Comparison of ENCODE assay signal across 12 mouse cellular contexts in the genomic region with DNA sequence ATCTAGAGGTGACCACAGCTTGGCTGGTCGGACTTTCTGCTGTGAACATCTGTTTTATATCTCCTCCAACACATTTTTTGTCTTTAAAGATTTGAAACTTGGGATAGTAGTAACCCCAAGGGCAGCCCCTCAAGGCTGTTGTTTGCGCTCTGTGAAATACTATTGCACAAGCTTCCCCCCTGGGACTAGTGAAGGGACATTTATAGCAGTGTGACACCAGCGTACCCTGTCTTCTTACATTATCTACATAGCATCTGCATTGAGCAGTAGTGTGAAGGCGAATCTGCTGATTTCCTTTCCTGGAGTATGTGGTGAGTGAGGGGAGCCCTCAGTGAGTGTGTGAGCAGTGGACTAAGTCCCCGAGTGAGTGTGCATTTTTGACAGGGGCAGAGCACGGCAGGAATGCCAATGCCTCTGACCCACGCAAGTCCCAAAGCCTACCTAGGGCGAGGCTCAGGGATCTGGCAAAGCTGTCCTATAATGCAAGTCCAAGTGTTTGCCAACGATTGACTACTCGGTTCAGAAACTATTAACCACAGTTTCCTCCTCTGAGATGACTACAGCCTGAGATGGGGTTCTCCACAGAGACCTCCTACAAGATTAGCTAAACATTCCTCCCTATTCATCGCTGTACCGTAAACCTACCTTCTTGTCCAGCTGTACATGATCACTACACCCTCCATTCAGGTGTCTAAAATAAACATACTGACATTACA. TPM values are rescaled to one million over a fixed set of nuclear protein-coding genes. Genes with fewer than 3 reads are reported as not detected.
DNase-seq lines count a peak whose midpoint lies in the region; ATAC-seq and TF ChIP-seq lines count a peak whose summit lies in the region.
"Had no signal": no experiment of that assay in that cellular context is flagged by ENCODE, and none has a peak within 500 bp of the region (broad histone marks: within the 10 kb centered on the region; RNA-seq: fewer than 3 reads in every experiment).

No protein-coding gene starts in this region.

- H3K36me3 ChIP-seq in kidney, embryonic 15.5 days, result no peaks in the 10 kb centered on the region
- H3K36me3 ChIP-seq in kidney, embryonic 16.5 days (ENCODE audit: insufficient read depth, low read length), result no peaks in the 10 kb centered on the region
- no peaks in the 10 kb centered on the region for H3K36me3 ChIP-seq in liver, postnatal 0 days (replicated peaks; ENCODE audit: insufficient read depth, low read length)
- H3K36me3 ChIP-seq in hindbrain, postnatal 0 days (ENCODE audit: insufficient read depth, low read length), result no peaks in the 10 kb centered on the region

- TF ChIP-seq EP300 in liver, postnatal 0 days (IDR thresholded peaks at IDR 0.05; ENCODE audit: low read depth), result no peak

- no peak overlapping the region for H3K4me3 ChIP-seq in kidney, embryonic 15.5 days (replicated peaks)
- no peak overlapping the region for H3K4me3 ChIP-seq in kidney, embryonic 16.5 days (ENCODE audit: low read length)
- no peak overlapping the region for H3K4me3 ChIP-seq in liver, postnatal 0 days (ENCODE audit: low read depth, low read length)
- no peak overlapping the region for H3K4me3 ChIP-seq in hindbrain, postnatal 0 days (ENCODE audit: low read length)

- ATAC-seq in kidney, embryonic 15.5 days (replicated peaks; ENCODE audit: low FRiP score), result no peak
- ATAC-seq in kidney, embryonic 16.5 days (ENCODE audit: low FRiP score, low TSS enrichment), result no peak
- 0 out of 2 replicates have a peak, but pooled peaks have one; percentile 12 for ATAC-seq in liver, postnatal 0 days
- ATAC-seq in megakaryocyte-erythroid progenitor cell, adult 5-6 weeks (replicated peaks; ENCODE audit: low FRiP score, low TSS enrichment, poor library complexity, severe bottlenecking), result peak; percentile 41; the same call in 1 of the 2 replicates
- ATAC-seq in hindbrain, postnatal 0 days, result no peak
- ATAC-seq: hindbrain, embryonic 16.5 days had no signal

- peaks cover 22% of the 10 kb centered on the region for H3K4me1 ChIP-seq in kidney, embryonic 15.5 days
- H3K4me1 ChIP-seq in kidney, embryonic 16.5 days (ENCODE audit: insufficient read depth, low read length), result peaks cover 13% of the 10 kb centered on the region
- no peaks in the 10 kb centered on the region; the same call in 1 of the 2 replicates for H3K4me1 ChIP-seq in liver, postnatal 0 days (ENCODE audit: insufficient read depth)
- H3K4me1 ChIP-seq in hindbrain, postnatal 0 days (ENCODE audit: insufficient read depth, low read length), result 0 out of 2 replicates have a peak, but pooled peaks cover 7% of the 10 kb centered on the region

- 0 out of 2 replicates have a peak overlapping the region, but pooled peaks have one; percentile 18 for H3K27ac ChIP-seq in kidney, embryonic 15.5 days
- H3K27ac ChIP-seq in kidney, embryonic 16.5 days (ENCODE audit: low read length), result no peak overlapping the region
- H3K27ac ChIP-seq in liver, postnatal 0 days (ENCODE audit: low read depth), result 0 out of 2 replicates have a peak overlapping the region, but pooled peaks have one; percentile 22
- no peak overlapping the region for H3K27ac ChIP-seq in hindbrain, postnatal 0 days
- H3K27ac ChIP-seq: macrophage had no signal

- no peak overlapping the region for H3K9ac ChIP-seq in kidney, embryonic 15.5 days
- H3K9ac ChIP-seq in kidney, embryonic 16.5 days (replicated peaks; ENCODE audit: low read length), result no peak overlapping the region
- H3K9ac ChIP-seq in liver, postnatal 0 days (replicated peaks), result no peak overlapping the region
- H3K9ac ChIP-seq in hindbrain, postnatal 0 days (replicated peaks; ENCODE audit: low read length), result no peak overlapping the region

- no peaks in the 10 kb centered on the region for H3K27me3 ChIP-seq in kidney, embryonic 15.5 days
- H3K27me3 ChIP-seq in kidney, embryonic 16.5 days (ENCODE audit: insufficient read depth, low read length), result no peaks in the 10 kb centered on the region
- H3K27me3 ChIP-seq in liver, postnatal 0 days (ENCODE audit: insufficient read depth, low read length), result no peaks in the 10 kb centered on the region
- no peaks in the 10 kb centered on the region for H3K27me3 ChIP-seq in hindbrain, postnatal 0 days (ENCODE audit: insufficient read depth, low read length)

- no peaks in the 10 kb centered on the region for H3K9me3 ChIP-seq in kidney, embryonic 15.5 days (replicated peaks)
- no peaks in the 10 kb centered on the region for H3K9me3 ChIP-seq in kidney, embryonic 16.5 days (ENCODE audit: low read length)
- H3K9me3 ChIP-seq in liver, postnatal 0 days (ENCODE audit: low read length), result no peaks in the 10 kb centered on the region
- no peaks in the 10 kb centered on the region for H3K9me3 ChIP-seq in hindbrain, postnatal 0 days (ENCODE audit: low read length)

- TF ChIP-seq CTCF in liver, postnatal 0 days (IDR thresholded peaks at IDR 0.05; ENCODE audit: low read depth), result no peak
- TF ChIP-seq CTCF in hindbrain, postnatal 0 days (IDR thresholded peaks at IDR 0.05; ENCODE audit: low read depth), result no peak

- no peak overlapping the region for H3K4me2 ChIP-seq in kidney, embryonic 15.5 days
- no peak overlapping the region for H3K4me2 ChIP-seq in kidney, embryonic 16.5 days (replicated peaks; ENCODE audit: low read depth, low read length)
- no peak overlapping the region for H3K4me2 ChIP-seq in liver, postnatal 0 days (ENCODE audit: low read depth, low read length)
- H3K4me2 ChIP-seq in hindbrain, postnatal 0 days (ENCODE audit: low read depth, low read length), result no peak overlapping the region

- 76% methylated on average over 12 of the region's 12 CpGs for WGBS in kidney, embryonic 15.5 days
- 72% methylated on average over 12 of the region's 12 CpGs for WGBS in kidney, embryonic 16.5 days
- 45% methylated on average over 12 of the region's 12 CpGs for whole genome bisulfite sequencing in liver, postnatal 0 days (ENCODE audit: insufficient replicate concordance)
- WGBS in hindbrain, postnatal 0 days, result 90% methylated on average over 12 of the region's 12 CpGs

- DNase-seq in gonadal fat pad, adult 2 months (ENCODE audit: low read depth), result peak; percentile 36
- no peak for DNase-seq in liver, postnatal 0 days
- no peak for DNase-seq in embryo, embryonic 11 days
- DNase-seq in hindbrain, postnatal 0 days (ENCODE audit: low spot score), result no peak
- DNase-seq: left cerebral cortex, postnatal 4 days had no signal

RNA-seq across cellular contexts. Expression of gene Gm5426, which starts 14.2 kb away (rescaled TPM):
- not detected in 2 replicates for polyA plus RNA-seq in kidney, embryonic 15.5 days (2015; fragmentation: Nextera tagmentation; extraction: Ambion mirVana)
- not detected in 2 replicates for polyA plus RNA-seq in kidney, embryonic 16.5 days (2015; fragmentation: Nextera tagmentation; extraction: Ambion mirVana)
- not detected in 2 replicates for polyA plus RNA-seq in gonadal fat pad, adult 2 months (2012; rRNA removed)
- polyA plus RNA-seq in liver, postnatal 0 days (2015; fragmentation: Nextera tagmentation; extraction: Ambion mirVana), result not detected in 2 replicates
- total RNA-seq in megakaryocyte-erythroid progenitor cell, adult 5-6 weeks (2014; fragmentation: Nextera tagmentation), result not detected in 2 replicates
- not detected in 2 replicates for total RNA-seq in megakaryocyte-erythroid progenitor cell, adult 5-6 weeks (2017)
- total RNA-seq in hindbrain, postnatal 0 days (2014; rRNA removed), result not detected in 2 replicates
- not detected in 2 replicates for polyA plus RNA-seq in hindbrain, postnatal 0 days (2015; fragmentation: Nextera tagmentation; extraction: Ambion mirVana)
- total RNA-seq: left cerebral cortex, postnatal 4 days had no signal
- polyA plus RNA-seq: heart, embryonic 16.5 days; hindbrain, embryonic 16.5 days; macrophage; spleen, adult 2 months had no signal

Comparison
In these comparisons a context has a peak if more than half of its experiments do, and no peak if none do; other contexts are left out.
1. H3K27ac ChIP-seq: peak in kidney, embryonic 15.5 days (single experiment) and liver, postnatal 0 days (single experiment); none in kidney, embryonic 16.5 days (single experiment) and hindbrain, postnatal 0 days (single experiment).
2. ATAC-seq: peak in liver, postnatal 0 days (single experiment) and megakaryocyte-erythroid progenitor cell, adult 5-6 weeks (single experiment); none in kidney, embryonic 15.5 days (single experiment), kidney, embryonic 16.5 days (single experiment) and hindbrain, postnatal 0 days (single experiment).